Mouse (Mus musculus): Measurements from ENCODE around the gene Slc6a16. TPM values are rescaled to one million over a fixed set of nuclear protein-coding genes. Genes with fewer than 3 reads are reported as not detected.

The Slc6a16 gene
- total RNA-seq, 4 experiments from 2014 or later = 0.37 TPM; not detected in 3

GRCm38 (mm10) chr7:45312686-45313453 is 72.0 kb downstream of the Slc6a16 start:
- DNase-seq = no peak

- no peak for DNase-seq
These were observed 72.6 kb downstream of the Slc6a16 start for GRCm38 (mm10) chr7:45313495-45313894.

GRCm38 (mm10) chr7:45315182-45315701 is 74.4 kb downstream of the Slc6a16 start:
- DNase-seq = no peak

- DNase-seq = no peak
These were observed 75.7 kb downstream of the Slc6a16 start for GRCm38 (mm10) chr7:45316536-45316935.

GRCm38 (mm10) chr7:45322245-45322644 is 81.4 kb downstream of the Slc6a16 start:
- no peak for DNase-seq

Other genes starting within 250 kb of the Slc6a16 start
- 100 to 1,000 TPM; 118 to 180 (median 144) TPM for gene Irf3, start 243.4 kb upstream of the Slc6a16 start, total RNA-seq (2022)
- gene Bcl2l12, start 242.4 kb upstream of the Slc6a16 start, total RNA-seq (2022) = 10 to 100 TPM; 15.9 to 34.1 (median 22.1) TPM
- 100 to 1,000 TPM in 2 of 4 experiments, 10 to 100 TPM in 2; 88.5 to 120 (median 101) TPM for gene Scaf1, start 224.7 kb upstream of the Slc6a16 start, total RNA-seq (2022)
- gene Rras, start 223.1 kb upstream of the Slc6a16 start, total RNA-seq (2022) = 100 to 1,000 TPM in 3 of 4 experiments, 10 to 100 TPM in 1; 89.6 to 138 (median 129) TPM
- 10 to 100 TPM; 64.6 to 86.8 (median 70.0) TPM for gene Prr12, start 188.2 kb upstream of the Slc6a16 start, total RNA-seq (2022)
- gene Nosip, start 178.7 kb upstream of the Slc6a16 start, total RNA-seq (2022) = 10 to 100 TPM; 57.5 to 81.7 (median 66.6) TPM
- 10 to 100 TPM; 16.4 to 20.5 (median 17.1) TPM for gene Prrg2, start 178.4 kb upstream of the Slc6a16 start, total RNA-seq (2022)
- 10 to 100 TPM; 33.1 to 51.0 (median 37.1) TPM for gene Rcn3, start 148.9 kb upstream of the Slc6a16 start, total RNA-seq (2022)
- gene Fcgrt, start 137.2 kb upstream of the Slc6a16 start, total RNA-seq (2022) = 100 to 1,000 TPM; 105 to 151 (median 125) TPM
- gene Rps11, start 116.6 kb upstream of the Slc6a16 start, total RNA-seq (2022) = 1,000 to 10,000 TPM; 1,085 to 1,250 (median 1,138) TPM
- gene Rpl13a, start 112.3 kb upstream of the Slc6a16 start, total RNA-seq (2022) = 1,000 to 10,000 TPM; 1,558 to 1,710 (median 1,647) TPM
- not detected for gene Gm45713, start 104.9 kb upstream of the Slc6a16 start, total RNA-seq (2022)
- gene Flt3l, start 104.7 kb upstream of the Slc6a16 start, total RNA-seq (2022) = 10 to 100 TPM; 20.4 to 56.7 (median 39.5) TPM
- 10 to 100 TPM; 58.4 to 73.0 (median 68.9) TPM for gene Pih1d1, start 86.8 kb upstream of the Slc6a16 start, total RNA-seq (2022)
- gene Aldh16a1, start 86.5 kb upstream of the Slc6a16 start, total RNA-seq (2022) = 10 to 100 TPM; 76.3 to 79.7 (median 77.2) TPM
- 1 to 10 TPM in 1 of 4 experiments, under 1 TPM in 3; 0.46 to 1.1 (median 0.65) TPM for gene Slc17a7, start 77.1 kb upstream of the Slc6a16 start, total RNA-seq (2022)
- gene Gfy, start 61.5 kb upstream of the Slc6a16 start, total RNA-seq (2022) = not detected
- gene Pth2, start 60.1 kb upstream of the Slc6a16 start, total RNA-seq (2022) = not detected
- gene Ccdc155, start 36.2 kb upstream of the Slc6a16 start, total RNA-seq (2022) = 1 to 10 TPM in 1 of 4 experiments, under 1 TPM in 3; 0.12 to 1.2 (median 0.29) TPM
- not detected for gene Dkkl1, start 28.9 kb upstream of the Slc6a16 start, total RNA-seq (2022)
- gene Tead2, start 25.3 kb upstream of the Slc6a16 start, total RNA-seq (2022) = 10 to 100 TPM; 10.7 to 14.1 (median 12.0) TPM
- gene Cd37, start 2.0 kb upstream of the Slc6a16 start, total RNA-seq (2022) = 10 to 100 TPM in 1 of 4 experiments, 1 to 10 TPM in 3; 4.9 to 11.2 (median 7.0) TPM
- under 1 TPM in 1 of 4 experiments, not detected in 3; 0.26 TPM for gene Slc6a21, start 36.4 kb downstream of the Slc6a16 start, total RNA-seq (2022)
- 10 to 100 TPM in 2 of 4 experiments, 1 to 10 TPM in 2; 5.8 to 19.1 (median 10.4) TPM for gene Trpm4, start 92.7 kb downstream of the Slc6a16 start, total RNA-seq (2022)
- gene Hrc, start 94.2 kb downstream of the Slc6a16 start, total RNA-seq (2022) = under 1 TPM; 0.09 to 0.31 (median 0.26) TPM
- 1 to 10 TPM; 2.8 to 7.2 (median 4.7) TPM for gene Ppfia3, start 125.9 kb downstream of the Slc6a16 start, total RNA-seq (2022)
- gene Lin7b, start 129.5 kb downstream of the Slc6a16 start, total RNA-seq (2022) = 10 to 100 TPM in 2 of 4 experiments, 1 to 10 TPM in 2; 1.8 to 14.1 (median 7.6) TPM
- 100 to 1,000 TPM; 232 to 563 (median 376) TPM for gene Snrnp70, start 154.7 kb downstream of the Slc6a16 start, total RNA-seq (2022)
- not detected for gene Kcna7, start 164.6 kb downstream of the Slc6a16 start, total RNA-seq (2022)
- under 1 TPM in 3 of 4 experiments, not detected in 1; 0.13 to 0.22 (median 0.20) TPM for gene Ntf5, start 172.6 kb downstream of the Slc6a16 start, total RNA-seq (2022)
- not detected for gene Lhb, start 179.7 kb downstream of the Slc6a16 start, total RNA-seq (2022)
- gene Gys1, start 193.8 kb downstream of the Slc6a16 start, total RNA-seq (2022) = 10 to 100 TPM; 28.5 to 33.9 (median 29.8) TPM
- gene Ruvbl2, start 197.0 kb downstream of the Slc6a16 start, total RNA-seq (2022) = 10 to 100 TPM; 36.8 to 43.8 (median 38.8) TPM
- 1,000 to 10,000 TPM; 1,223 to 1,354 (median 1,306) TPM for gene Ftl1, start 218.8 kb downstream of the Slc6a16 start, total RNA-seq (2022)
- 100 to 1,000 TPM in 1 of 4 experiments, 10 to 100 TPM in 3; 71.7 to 105 (median 89.1) TPM for gene Bax, start 225.8 kb downstream of the Slc6a16 start, total RNA-seq (2022)
- 1 to 10 TPM in 2 of 4 experiments, under 1 TPM in 2; 0.20 to 2.5 (median 0.94) TPM for gene Tulp2, start 240.8 kb downstream of the Slc6a16 start, total RNA-seq (2022)
- gene Gm45808, start 245.7 kb downstream of the Slc6a16 start, total RNA-seq (2022) = 10 to 100 TPM; 38.9 to 41.2 (median 40.2) TPM
- 10 to 100 TPM; 65.1 to 80.0 (median 69.2) TPM for gene Dhdh, start 247.7 kb downstream of the Slc6a16 start, total RNA-seq (2022)